Mouse (Mus musculus) hindbrain, postnatal 0 days (tissue): ENCODE data around the gene Daam1. TPM values are rescaled to one million over a fixed set of nuclear protein-coding genes. Genes with fewer than 3 reads are reported as not detected.

Experiments
- ATAC-seq: fragments of 200-750 bp; cut with Nextera tagmentation; 2 replicates; pipeline ENCODE4 v1.8.0; 2017; ENCODE audit warnings: mild to moderate bottlenecking, moderate TSS enrichment, moderate library complexity
- DNase-seq: peaks from one replicate; pipeline ENCODE4 v3.0.0-alpha.2; 2015; ENCODE audit warnings: low spot score
- H3K27ac ChIP-seq: fragments of 300-500 bp; sonication (generic); 2 replicates; pipeline ENCODE4 v1.5.1; 2014; ENCODE audit warnings: mild to moderate bottlenecking
- H3K27me3 ChIP-seq: fragments of 300-500 bp; sonication (generic); 2 replicates; pipeline ENCODE4 v1.6.1; 2014; ENCODE audit warnings: low read length, mixed read lengths; ENCODE audit not compliant: insufficient read depth
- H3K36me3 ChIP-seq: fragments of 300-500 bp; sonication (generic); 2 replicates; pipeline ENCODE4 v1.6.1; 2014; ENCODE audit warnings: low read length, mixed read lengths; ENCODE audit not compliant: insufficient read depth
- H3K4me1 ChIP-seq: fragments of 300-500 bp; sonication (generic); 2 replicates; pipeline ENCODE4 v1.6.1; 2014; ENCODE audit warnings: antibody characterized with exemption, low read length, mixed read lengths; ENCODE audit not compliant: insufficient read depth
- H3K4me2 ChIP-seq: fragments of 300-500 bp; sonication (generic); 2 replicates; pipeline ENCODE4 v1.6.1; 2014; ENCODE audit warnings: low read depth, mild to moderate bottlenecking, low read length, moderate library complexity, mixed read lengths
- H3K4me3 ChIP-seq: fragments of 300-500 bp; sonication (generic); 2 replicates; pipeline ENCODE4 v1.5.1; 2014; ENCODE audit warnings: low read length
- H3K9ac ChIP-seq: fragments of 300-500 bp; sonication (generic); replicated peaks from 2 replicates; pipeline ENCODE4 v1.6.1; 2014; ENCODE audit warnings: mild to moderate bottlenecking, low read length, moderate library complexity, mixed read lengths
- H3K9me3 ChIP-seq: fragments of 300-500 bp; sonication (generic); 2 replicates; pipeline ENCODE4 v1.6.1; 2016; ENCODE audit warnings: low read length, mixed read lengths
- CTCF ChIP-seq: IDR thresholded peaks from 2 replicates; pipeline ENCODE4 v1.5.1; 2016; ENCODE audit warnings: antibody characterized with exemption, control low read depth, low read depth
- WGBS: fragments of 180-500 bp; shearing (Covaris S2); extraction: QIAGEN DNeasy Blood & Tissue Kit; methylation state at CpG from one replicate; pipeline ENCODE4 v1.1.7; 2014; 5-methylcytosine and 5-hydroxymethylcytosine counted together
- polyA plus RNA-seq: library from polyadenylated mRNA; unstranded; fragments of >200 nt; fragmentation: Nextera tagmentation; extraction: Ambion mirVana; gene quantifications from 2 replicates; pipeline ENCODE4 v1.2.1, GENCODE M21; 2015
- total RNA-seq: library from RNA; depleted of rRNA; stranded (reverse); fragments of >200 nt; gene quantifications from 2 replicates; pipeline ENCODE4 v1.2.3, GENCODE M21; 2014

Daam1 gene
- total and polyA plus RNA-seq, 2 experiments from 2014 or later: 21.9 to 46.8 TPM

GRCm38 (mm10) chr12:71867345-71868240 is 36.7 kb downstream of the Daam1 start:
- WGBS: 76% methylated on average over 9 of the region's 9 CpGs
- H3K9me3 ChIP-seq: no peaks in the 10 kb centered on the region
- H3K27me3 ChIP-seq: no peaks in the 10 kb centered on the region
- no peaks in the 10 kb centered on the region for H3K4me1 ChIP-seq
- DNase-seq: no peak
- ATAC-seq: no peak
- H3K36me3 ChIP-seq: no peaks in the 10 kb centered on the region
- H3K9ac ChIP-seq: no peak overlapping the region
- no peak overlapping the region for H3K27ac ChIP-seq
- H3K4me2 ChIP-seq: no peak overlapping the region
- TF ChIP-seq CTCF: no peak
- no peak overlapping the region for H3K4me3 ChIP-seq

DNA sequence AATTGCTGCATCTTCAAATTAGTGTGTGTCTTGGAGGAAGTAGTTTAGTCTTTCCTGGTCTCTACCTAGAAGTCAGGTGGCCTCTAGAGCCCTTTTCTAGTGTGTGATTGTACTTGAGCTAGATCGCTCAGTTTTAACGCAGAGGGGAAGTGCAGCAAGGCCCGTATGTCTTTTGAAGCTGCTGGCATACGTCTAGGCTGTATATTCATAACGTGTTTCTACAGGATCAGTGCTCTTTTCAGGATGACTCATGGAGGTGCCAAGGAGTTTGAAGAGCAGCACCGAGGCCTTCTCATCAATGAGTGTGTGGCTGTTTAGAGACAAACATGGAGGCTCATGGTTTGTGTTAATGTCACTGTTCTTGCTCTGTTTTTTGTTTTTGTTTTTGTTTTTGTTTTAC is 39.8 kb downstream of the Daam1 start:
- H3K9me3 ChIP-seq: no peaks in the 10 kb centered on the region
- H3K4me2 ChIP-seq: no peak overlapping the region
- TF ChIP-seq CTCF: no peak
- no peaks in the 10 kb centered on the region for H3K27me3 ChIP-seq
- 89% methylated on average over 6 of the region's 6 CpGs for WGBS
- no peak for ATAC-seq
- H3K27ac ChIP-seq: no peak overlapping the region
- 0 out of 2 replicates have a peak, but pooled peaks cover under 1% of the 10 kb centered on the region for H3K4me1 ChIP-seq
- H3K9ac ChIP-seq: no peak overlapping the region
- no peak for DNase-seq
- no peaks in the 10 kb centered on the region for H3K36me3 ChIP-seq
- H3K4me3 ChIP-seq: no peak overlapping the region

GRCm38 (mm10) chr12:71872330-71872729 is 41.5 kb downstream of the Daam1 start:
- no peak overlapping the region for H3K4me3 ChIP-seq
- WGBS: 88% methylated on average over 4 of the region's 4 CpGs
- no peak for ATAC-seq

DNA sequence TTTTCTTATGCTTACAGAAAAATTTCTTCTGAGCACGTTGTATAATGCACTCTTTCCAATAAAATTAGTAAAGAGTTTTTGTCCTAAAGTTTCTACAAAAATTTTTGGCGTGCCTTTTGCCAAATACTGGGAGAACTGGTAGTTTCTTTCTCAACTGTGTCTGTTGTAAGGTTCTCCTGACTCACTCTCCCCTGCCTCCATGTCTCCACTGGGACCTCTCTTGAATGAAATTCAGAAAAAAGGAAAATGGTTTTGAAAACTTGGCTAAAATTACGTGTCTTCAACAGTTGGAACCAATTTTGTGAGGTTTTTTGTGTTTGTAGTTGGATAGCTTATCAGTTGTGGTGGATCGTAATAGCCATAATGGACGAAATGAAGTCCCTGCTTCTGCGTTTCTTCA is 43.7 kb downstream of the Daam1 start:
- no peak overlapping the region for H3K4me3 ChIP-seq
- no peaks in the 10 kb centered on the region for H3K9me3 ChIP-seq
- no peak overlapping the region for H3K9ac ChIP-seq
- H3K36me3 ChIP-seq: no peaks in the 10 kb centered on the region
- H3K27ac ChIP-seq: no peak overlapping the region
- no peaks in the 10 kb centered on the region for H3K27me3 ChIP-seq
- DNase-seq (no peak), ATAC-seq (no peak)
- WGBS: 93% methylated on average over 6 of the region's 6 CpGs
- H3K4me1 ChIP-seq: peaks cover 5% of the 10 kb centered on the region; the same call in 1 of the 2 replicates
- no peak overlapping the region for H3K4me2 ChIP-seq
- no peak for TF ChIP-seq CTCF

More at GRCm38 (mm10) chr12:71872330-71872729, 41.5 kb downstream of the Daam1 start:
- H3K4me2 ChIP-seq: no peak overlapping the region
- no peaks in the 10 kb centered on the region for H3K36me3 ChIP-seq
- TF ChIP-seq CTCF: no peak
- no peak overlapping the region for H3K9ac ChIP-seq
- H3K4me1 ChIP-seq: peaks cover 5% of the 10 kb centered on the region; the same call in 1 of the 2 replicates
- H3K27me3 ChIP-seq: no peaks in the 10 kb centered on the region
- H3K9me3 ChIP-seq: no peaks in the 10 kb centered on the region
- no peak for DNase-seq
- no peak overlapping the region for H3K27ac ChIP-seq

GRCm38 (mm10) chr12:71874984-71875383 is 44.1 kb downstream of the Daam1 start:
- H3K9me3 ChIP-seq: no peaks in the 10 kb centered on the region
- H3K27me3 ChIP-seq: no peaks in the 10 kb centered on the region
- 84% methylated on average over 3 of the region's 3 CpGs for WGBS
- H3K4me3 ChIP-seq: no peak overlapping the region
- DNase-seq (no peak), ATAC-seq (no peak)
- TF ChIP-seq CTCF: no peak
- no peak overlapping the region for H3K4me2 ChIP-seq
- no peak overlapping the region for H3K27ac ChIP-seq
- H3K4me1 ChIP-seq: peaks cover 5% of the 10 kb centered on the region; the same call in 1 of the 2 replicates
- no peaks in the 10 kb centered on the region for H3K36me3 ChIP-seq
- H3K9ac ChIP-seq: no peak overlapping the region

- Histone ChIP-seq H3K27me3 (no peaks in the 10 kb centered on the region), H3K9me3 (no peaks in the 10 kb centered on the region), H3K4me3 (no peak overlapping the region), H3K4me2 (no peak overlapping the region), H3K9ac (no peak overlapping the region), H3K4me1 (peaks cover 5% of the 10 kb centered on the region; the same call in 1 of the 2 replicates), H3K27ac (no peak overlapping the region), H3K36me3 (no peaks in the 10 kb centered on the region)
- ATAC-seq (peak; percentile 21; the same call in 1 of the 2 replicates), DNase-seq (no peak)
- 48% methylated on average over 7 of the region's 7 CpGs for WGBS
- no peak for TF ChIP-seq CTCF
Measured at GRCm38 (mm10) chr12:71875761-71876489, 45.0 kb downstream of the Daam1 start.
